ENCODE assay signal across 27 mouse cellular contexts in genomic region chr1:93026600-93026999, GRCm38 (mm10). TPM values are rescaled to one million over a fixed set of nuclear protein-coding genes. Genes with fewer than 3 reads are reported as not detected.
"Had no signal": no experiment of that assay in that cellular context is flagged by ENCODE, and none has a peak within 500 bp of the region (broad histone marks: within the 10 kb centered on the region; RNA-seq: fewer than 3 reads in every experiment).

No protein-coding gene starts in this region.

- H3K4me1 ChIP-seq: kidney, embryonic 15.5 days; limb, embryonic 12.5 days; limb, embryonic 15.5 days; stomach, embryonic 15.5 days had no signal

- H3K9me3 ChIP-seq: kidney, embryonic 15.5 days; limb, embryonic 12.5 days; limb, embryonic 15.5 days; stomach, embryonic 15.5 days had no signal

- H3K9ac ChIP-seq: kidney, embryonic 15.5 days; limb, embryonic 12.5 days; limb, embryonic 15.5 days; stomach, embryonic 15.5 days had no signal

- H3K4me2 ChIP-seq: kidney, embryonic 15.5 days; limb, embryonic 12.5 days; limb, embryonic 15.5 days; midbrain, embryonic 11.5 days; stomach, embryonic 15.5 days had no signal

- H3K27me3 ChIP-seq: kidney, embryonic 15.5 days; limb, embryonic 12.5 days; limb, embryonic 15.5 days; stomach, embryonic 15.5 days had no signal

- H3K4me3 ChIP-seq: kidney, embryonic 15.5 days; limb, embryonic 12.5 days; limb, embryonic 15.5 days; stomach, embryonic 15.5 days had no signal

- H3K27ac ChIP-seq: kidney, embryonic 15.5 days; limb, embryonic 12.5 days; limb, embryonic 15.5 days; stomach, embryonic 15.5 days had no signal

- DNase-seq: kidney, adult 8-10 months; kidney, postnatal 10 days; kidney, postnatal 36 days; left cerebral cortex, postnatal 4 days; lung, postnatal 14 days; lung, postnatal 4 days; midbrain, embryonic 14.5 days; retina, postnatal 1 day; right cerebral cortex, postnatal 25 days; spleen, adult 18-20 months; thymus, postnatal 25 days had no signal

- ATAC-seq: intestine, postnatal 0 days had no signal

- H3K36me3 ChIP-seq: kidney, embryonic 15.5 days; limb, embryonic 12.5 days; limb, embryonic 15.5 days; stomach, embryonic 15.5 days had no signal

RNA-seq across cellular contexts. Expression of gene Aqp12, which starts 20.5 kb away (rescaled TPM):
- total RNA-seq: layer of hippocampus, postnatal 14 days; left cerebral cortex, adult 8-10 months; left cerebral cortex, postnatal 14 days; left cerebral cortex, postnatal 4 days; megakaryocyte progenitor cell, adult 5-6 weeks; megakaryocyte-erythroid progenitor cell, adult 5-6 weeks; midbrain, postnatal 0 days; neutrophil, adult 5-6 weeks had no signal
- polyA plus RNA-seq: kidney, embryonic 15.5 days; limb, embryonic 12.5 days; limb, embryonic 15.5 days; lung, embryonic 16.5 days; midbrain, embryonic 11.5 days; midbrain, embryonic 14.5 days; midbrain, postnatal 0 days; neural tube, embryonic 11.5 days; thymus, postnatal 0 days had no signal
